Mouse (Mus musculus): ENCODE data around the gene Depdc1b.

- TF ChIP-seq CTCF (IDR thresholded peaks at IDR 0.05; ENCODE audit: extremely low read depth, insufficient read depth, insufficient read length, insufficient replicate concordance) (no peak), POLR2A (IDR thresholded peaks at IDR 0.05; ENCODE audit: low read depth, low read length) (no peak)
Measured at GRCm38 (mm10) chr13:108349624-108350023, 33.5 kb downstream of the Depdc1b start.

Measured in spleen, adult 2 months (tissue).